Mouse (Mus musculus) forebrain, embryonic 13.5 days (tissue): ENCODE data around the gene Tmem120b. TPM values are rescaled to one million over a fixed set of nuclear protein-coding genes. Genes with fewer than 3 reads are reported as not detected.
A peak's percentile ranks its signal among the peaks of the same experiment; 100 is the strongest.

Experiments
- ATAC-seq: fragments of 200-750 bp; cut with Nextera tagmentation; 2 replicates; pipeline ENCODE4 v1.8.0; 2017
- H3K27ac ChIP-seq: fragments of 300-500 bp; sonication (generic); 2 replicates; pipeline ENCODE4 v1.5.1; 2015; ENCODE audit warnings: inconsistent platforms, mild to moderate bottlenecking, moderate library complexity
- H3K27me3 ChIP-seq: fragments of 300-500 bp; sonication (generic); 2 replicates; pipeline ENCODE4 v1.6.1; 2015; ENCODE audit warnings: mild to moderate bottlenecking, inconsistent platforms
- H3K36me3 ChIP-seq: fragments of 300-500 bp; sonication (generic); 2 replicates; pipeline ENCODE4 v1.6.1; 2015; ENCODE audit warnings: mild to moderate bottlenecking, inconsistent platforms; ENCODE audit not compliant: poor library complexity, severe bottlenecking
- H3K4me1 ChIP-seq: fragments of 300-500 bp; sonication (generic); 2 replicates; pipeline ENCODE4 v1.6.1; 2015; ENCODE audit warnings: inconsistent platforms
- H3K4me2 ChIP-seq: fragments of 300-500 bp; sonication (generic); 2 replicates; pipeline ENCODE4 v1.6.1; 2015; ENCODE audit warnings: inconsistent platforms, mild to moderate bottlenecking, moderate library complexity
- H3K4me3 ChIP-seq: fragments of 300-500 bp; sonication (generic); 2 replicates; pipeline ENCODE4 v1.5.1; 2015; ENCODE audit warnings: mild to moderate bottlenecking, inconsistent platforms
- H3K9ac ChIP-seq: fragments of 300-500 bp; sonication (generic); 2 replicates; pipeline ENCODE4 v1.6.1; 2015; ENCODE audit warnings: mild to moderate bottlenecking, inconsistent platforms
- H3K9me3 ChIP-seq: fragments of 300-500 bp; sonication (generic); replicated peaks from 2 replicates; pipeline ENCODE4 v1.6.1; 2016; ENCODE audit warnings: inconsistent platforms
- WGBS: fragments of 180-500 bp; shearing (Covaris S2); methylation state at CpG from one replicate; pipeline ENCODE4 v1.1.7; 2015; 5-methylcytosine and 5-hydroxymethylcytosine counted together
- polyA plus RNA-seq: library from polyadenylated mRNA; unstranded; fragments of >200 nt; fragmentation: Nextera tagmentation; extraction: Ambion mirVana; gene quantifications from 2 replicates; pipeline ENCODE4 v1.2.1, GENCODE M21; 2015

The Tmem120b gene
- polyA plus RNA-seq, 1 experiment from 2014 or later = 10.9 TPM

GRCm38 (mm10) chr5:123134186-123134874, 66.1 kb downstream of the Tmem120b start:
- Histone ChIP-seq H3K9ac (peak overlapping the region; percentile 100), H3K36me3 (peaks cover 47% of the 10 kb centered on the region), H3K27ac (peak overlapping the region; percentile 100), H3K4me2 (peak overlapping the region; percentile 96), H3K4me3 (peak overlapping the region; percentile 94), H3K9me3 (no peaks in the 10 kb centered on the region), H3K4me1 (peaks cover 68% of the 10 kb centered on the region), H3K27me3 (no peaks in the 10 kb centered on the region)
- 29% methylated on average over 13 of the region's 13 CpGs for WGBS
- ATAC-seq = no peak

- Histone ChIP-seq H3K27me3 (no peaks in the 10 kb centered on the region), H3K9me3 (no peaks in the 10 kb centered on the region), H3K27ac (peak overlapping the region; percentile 100), H3K4me1 (peaks cover 68% of the 10 kb centered on the region), H3K36me3 (peaks cover 41% of the 10 kb centered on the region), H3K4me2 (peak overlapping the region; percentile 96), H3K4me3 (peak overlapping the region; percentile 94), H3K9ac (peak overlapping the region; percentile 100)
- 16% methylated on average over 8 of the region's 8 CpGs for WGBS
- no peak for ATAC-seq
These were observed 66.7 kb downstream of the Tmem120b start for GRCm38 (mm10) chr5:123134875-123135382.

- peak overlapping the region; percentile 94 for H3K4me3 ChIP-seq
- no peaks in the 10 kb centered on the region for H3K9me3 ChIP-seq
- WGBS = 3% methylated on average over 30 of the region's 30 CpGs
- no peaks in the 10 kb centered on the region for H3K27me3 ChIP-seq
- peak overlapping the region; percentile 100 for H3K9ac ChIP-seq
- H3K4me2 ChIP-seq = peak overlapping the region; percentile 96
- peaks cover 68% of the 10 kb centered on the region for H3K4me1 ChIP-seq
- H3K36me3 ChIP-seq = peaks cover 33% of the 10 kb centered on the region
- H3K27ac ChIP-seq = peak overlapping the region; percentile 100
- peak; percentile 19; the same call in 1 of the 2 replicates for ATAC-seq
These were observed 67.5 kb downstream of the Tmem120b start for GRCm38 (mm10) chr5:123135471-123136360.

- no peaks in the 10 kb centered on the region for H3K27me3 ChIP-seq
- 1% methylated on average over 13 of the region's 13 CpGs for WGBS
- peak overlapping the region; percentile 96 for H3K4me2 ChIP-seq
- H3K9ac ChIP-seq = peak overlapping the region; percentile 100
- H3K27ac ChIP-seq = peak overlapping the region; percentile 100
- H3K36me3 ChIP-seq = peaks cover 29% of the 10 kb centered on the region
- H3K9me3 ChIP-seq = no peaks in the 10 kb centered on the region
- H3K4me3 ChIP-seq = peak overlapping the region; percentile 94
- peak; percentile 52 for ATAC-seq
- peaks cover 65% of the 10 kb centered on the region for H3K4me1 ChIP-seq
These were observed 68.3 kb downstream of the Tmem120b start for GRCm38 (mm10) chr5:123136361-123137043.

- H3K4me1 ChIP-seq = peaks cover 58% of the 10 kb centered on the region
- WGBS = under 1% methylated on average over 20 of the region's 20 CpGs
- H3K9me3 ChIP-seq = no peaks in the 10 kb centered on the region
- peak overlapping the region; percentile 96 for H3K4me2 ChIP-seq
- ATAC-seq = no peak
- peak overlapping the region; percentile 100 for H3K9ac ChIP-seq
- H3K27ac ChIP-seq = peak overlapping the region; percentile 100
- peaks cover 29% of the 10 kb centered on the region for H3K36me3 ChIP-seq
- no peaks in the 10 kb centered on the region for H3K27me3 ChIP-seq
- peak overlapping the region; percentile 94 for H3K4me3 ChIP-seq
These were observed 69.1 kb downstream of the Tmem120b start for GRCm38 (mm10) chr5:123137044-123137909.

- H3K4me2 ChIP-seq = peak overlapping the region; percentile 96
- peaks cover 29% of the 10 kb centered on the region for H3K36me3 ChIP-seq
- H3K4me3 ChIP-seq = peak overlapping the region; percentile 94
- 2% methylated on average over 6 of the region's 6 CpGs for WGBS
- H3K27ac ChIP-seq = peak overlapping the region; percentile 100
- peaks cover 52% of the 10 kb centered on the region for H3K4me1 ChIP-seq
- H3K9me3 ChIP-seq = no peaks in the 10 kb centered on the region
- H3K27me3 ChIP-seq = no peaks in the 10 kb centered on the region
- peak overlapping the region; percentile 100 for H3K9ac ChIP-seq
- ATAC-seq = no peak
These were observed 69.7 kb downstream of the Tmem120b start for GRCm38 (mm10) chr5:123137910-123138229.

- WGBS = under 1% methylated on average over 33 of the region's 40 CpGs
- H3K4me1 ChIP-seq = peaks cover 47% of the 10 kb centered on the region
- no peaks in the 10 kb centered on the region for H3K9me3 ChIP-seq
These were observed 70.2 kb downstream of the Tmem120b start for GRCm38 (mm10) chr5:123138230-123138911.

GRCm38 (mm10) chr5:123138953-123139721, 70.9 kb downstream of the Tmem120b start:
- ATAC-seq = 0 out of 2 replicates have a peak, but pooled peaks have one; percentile 8

More at GRCm38 (mm10) chr5:123138230-123138911, 70.2 kb downstream of the Tmem120b start:
- peaks cover 26% of the 10 kb centered on the region for H3K36me3 ChIP-seq
- no peaks in the 10 kb centered on the region for H3K27me3 ChIP-seq
- peak overlapping the region; percentile 100 for H3K9ac ChIP-seq
- peak overlapping the region; percentile 94 for H3K4me3 ChIP-seq
- peak; percentile 5; the same call in 1 of the 2 replicates for ATAC-seq
- H3K27ac ChIP-seq = peak overlapping the region; percentile 100
- H3K4me2 ChIP-seq = peak overlapping the region; percentile 96

GRCm38 (mm10) chr5:123139722-123140627, 71.8 kb downstream of the Tmem120b start:
- peak overlapping the region; percentile 94 for H3K4me3 ChIP-seq
- H3K9ac ChIP-seq = peak overlapping the region; percentile 100
- WGBS = under 1% methylated on average over 28 of the region's 28 CpGs
- peak overlapping the region; percentile 96 for H3K4me2 ChIP-seq
- no peaks in the 10 kb centered on the region for H3K27me3 ChIP-seq
- peaks cover 11% of the 10 kb centered on the region; the same call in 1 of the 2 replicates for H3K36me3 ChIP-seq
- no peaks in the 10 kb centered on the region for H3K9me3 ChIP-seq
- no peak for ATAC-seq
- peaks cover 47% of the 10 kb centered on the region for H3K4me1 ChIP-seq
- peak overlapping the region; percentile 100 for H3K27ac ChIP-seq

More at GRCm38 (mm10) chr5:123138953-123139721, 70.9 kb downstream of the Tmem120b start:
- peak overlapping the region; percentile 100 for H3K27ac ChIP-seq
- under 1% methylated on average over 39 of the region's 39 CpGs for WGBS
- no peaks in the 10 kb centered on the region for H3K9me3 ChIP-seq
- H3K9ac ChIP-seq = peak overlapping the region; percentile 100
- peaks cover 18% of the 10 kb centered on the region for H3K36me3 ChIP-seq
- peak overlapping the region; percentile 96 for H3K4me2 ChIP-seq
- H3K27me3 ChIP-seq = no peaks in the 10 kb centered on the region
- H3K4me1 ChIP-seq = peaks cover 47% of the 10 kb centered on the region
- H3K4me3 ChIP-seq = peak overlapping the region; percentile 94
